ENCODE assay signal across 22 mouse cellular contexts in genomic region chr13:34767527-34768292, GRCm38 (mm10). TPM values are rescaled to one million over a fixed set of nuclear protein-coding genes. Genes with fewer than 3 reads are reported as not detected.
A peak's percentile ranks its signal among the peaks of the same experiment; 100 is the strongest.
DNase-seq lines count a peak whose midpoint lies in the region; ATAC-seq and TF ChIP-seq lines count a peak whose summit lies in the region.
"Had no signal": no experiment of that assay in that cellular context is flagged by ENCODE, and none has a peak within 500 bp of the region (broad histone marks: within the 10 kb centered on the region; RNA-seq: fewer than 3 reads in every experiment).

No protein-coding gene starts in this region.

- no peak for DNase-seq in frontal cortex, postnatal 14 days (ENCODE audit: low spot score in 2 of 2)
- DNase-seq in lung, embryonic 14.5 days = peak; percentile 43
- no peak for DNase-seq in lung, postnatal 36 days
- DNase-seq in liver, embryonic 11.5 days (ENCODE audit: low spot score) = no peak
- DNase-seq: cerebellum, adult 18-20 months; gastrocnemius, postnatal 25 days; kidney, postnatal 36 days; lung, postnatal 4 days; thymus, postnatal 36 days had no signal

- H3K27ac ChIP-seq in lung, embryonic 14.5 days (ENCODE audit: low read depth) = no peak overlapping the region
- no peak overlapping the region for H3K27ac ChIP-seq in embryonic facial prominence, embryonic 13.5 days
- no peak overlapping the region for H3K27ac ChIP-seq in neural tube, embryonic 14.5 days (ENCODE audit: low read depth, low read length)
- H3K27ac ChIP-seq in intestine, embryonic 16.5 days (ENCODE audit: low read length) = no peak overlapping the region
- H3K27ac ChIP-seq in liver, embryonic 11.5 days (ENCODE audit: low read depth, low read length) = no peak overlapping the region
- H3K27ac ChIP-seq: intestine, embryonic 15.5 days had no signal

- WGBS in lung, embryonic 14.5 days = 70% methylated on average over 18 of the region's 18 CpGs
- WGBS in embryonic facial prominence, embryonic 13.5 days = 86% methylated on average over 18 of the region's 18 CpGs
- 72% methylated on average over 18 of the region's 18 CpGs for WGBS in neural tube, embryonic 14.5 days
- WGBS in intestine, embryonic 16.5 days = 77% methylated on average over 18 of the region's 18 CpGs
- 85% methylated on average over 18 of the region's 18 CpGs for WGBS in liver, embryonic 11.5 days

- no peaks in the 10 kb centered on the region for H3K27me3 ChIP-seq in lung, embryonic 14.5 days (ENCODE audit: insufficient read depth, low read length)
- no peaks in the 10 kb centered on the region for H3K27me3 ChIP-seq in embryonic facial prominence, embryonic 13.5 days
- H3K27me3 ChIP-seq in neural tube, embryonic 14.5 days (ENCODE audit: control insufficient read depth, insufficient read depth, low read length) = no peaks in the 10 kb centered on the region
- H3K27me3 ChIP-seq in intestine, embryonic 16.5 days (replicated peaks; ENCODE audit: control insufficient read depth, insufficient read depth, low read length) = no peaks in the 10 kb centered on the region
- H3K27me3 ChIP-seq in liver, embryonic 11.5 days (replicated peaks; ENCODE audit: control insufficient read depth, insufficient read depth, low read length) = no peaks in the 10 kb centered on the region
- H3K27me3 ChIP-seq: intestine, embryonic 15.5 days had no signal

- no peaks in the 10 kb centered on the region for H3K4me1 ChIP-seq in lung, embryonic 14.5 days (ENCODE audit: insufficient read depth)
- no peaks in the 10 kb centered on the region; the same call in 1 of the 2 replicates for H3K4me1 ChIP-seq in embryonic facial prominence, embryonic 13.5 days
- H3K4me1 ChIP-seq in neural tube, embryonic 14.5 days (ENCODE audit: control insufficient read depth, insufficient read depth, low read length) = no peaks in the 10 kb centered on the region
- no peaks in the 10 kb centered on the region for H3K4me1 ChIP-seq in intestine, embryonic 16.5 days (ENCODE audit: control insufficient read depth, insufficient read depth, low read length)
- no peaks in the 10 kb centered on the region; the same call in 1 of the 2 replicates for H3K4me1 ChIP-seq in liver, embryonic 11.5 days (replicated peaks; ENCODE audit: control insufficient read depth, insufficient read depth, low read length)
- H3K4me1 ChIP-seq: intestine, embryonic 15.5 days had no signal

- no peaks in the 10 kb centered on the region for H3K9me3 ChIP-seq in lung, embryonic 14.5 days (ENCODE audit: low read depth, low read length)
- no peaks in the 10 kb centered on the region for H3K9me3 ChIP-seq in embryonic facial prominence, embryonic 13.5 days
- H3K9me3 ChIP-seq in neural tube, embryonic 14.5 days (ENCODE audit: control insufficient read depth, low read length) = no peaks in the 10 kb centered on the region
- H3K9me3 ChIP-seq in intestine, embryonic 16.5 days (ENCODE audit: control insufficient read depth, low read length) = no peaks in the 10 kb centered on the region
- H3K9me3 ChIP-seq in liver, embryonic 11.5 days (ENCODE audit: control insufficient read depth, low read length) = no peaks in the 10 kb centered on the region
- H3K9me3 ChIP-seq: intestine, embryonic 15.5 days had no signal

- no peak overlapping the region for H3K9ac ChIP-seq in lung, embryonic 14.5 days
- H3K9ac ChIP-seq in embryonic facial prominence, embryonic 13.5 days = no peak overlapping the region
- H3K9ac ChIP-seq in neural tube, embryonic 14.5 days (replicated peaks; ENCODE audit: low read depth, low read length) = no peak overlapping the region
- no peak overlapping the region for H3K9ac ChIP-seq in intestine, embryonic 16.5 days (ENCODE audit: low read depth, low read length)
- no peak overlapping the region for H3K9ac ChIP-seq in liver, embryonic 11.5 days (ENCODE audit: low read depth, low read length)
- H3K9ac ChIP-seq: intestine, embryonic 15.5 days had no signal

- no peaks in the 10 kb centered on the region for H3K36me3 ChIP-seq in lung, embryonic 14.5 days (ENCODE audit: insufficient read depth)
- H3K36me3 ChIP-seq in embryonic facial prominence, embryonic 13.5 days = no peaks in the 10 kb centered on the region
- H3K36me3 ChIP-seq in neural tube, embryonic 14.5 days (ENCODE audit: control insufficient read depth, insufficient read depth, low read length) = no peaks in the 10 kb centered on the region
- H3K36me3 ChIP-seq in intestine, embryonic 16.5 days (ENCODE audit: control insufficient read depth, insufficient read depth, low read length) = no peaks in the 10 kb centered on the region
- H3K36me3 ChIP-seq in liver, embryonic 11.5 days (ENCODE audit: control insufficient read depth, insufficient read depth, low read length) = no peaks in the 10 kb centered on the region
- H3K36me3 ChIP-seq: intestine, embryonic 15.5 days had no signal

- no peak overlapping the region for H3K4me3 ChIP-seq in lung, embryonic 14.5 days (ENCODE audit: low read depth, low read length)
- no peak overlapping the region for H3K4me3 ChIP-seq in embryonic facial prominence, embryonic 13.5 days
- no peak overlapping the region for H3K4me3 ChIP-seq in neural tube, embryonic 14.5 days (ENCODE audit: low read depth, low read length)
- no peak overlapping the region for H3K4me3 ChIP-seq in intestine, embryonic 16.5 days (ENCODE audit: low read length)
- H3K4me3 ChIP-seq in liver, embryonic 11.5 days (ENCODE audit: low read depth, low read length) = no peak overlapping the region
- H3K4me3 ChIP-seq: erythroblast, embryonic 14.5 days; intestine, embryonic 15.5 days had no signal

- no peak for TF ChIP-seq CTCF in lung, embryonic 14.5 days (IDR thresholded peaks at IDR 0.05; ENCODE audit: low read depth)

- no peak overlapping the region for H3K4me2 ChIP-seq in lung, embryonic 14.5 days
- H3K4me2 ChIP-seq in embryonic facial prominence, embryonic 13.5 days = no peak overlapping the region
- H3K4me2 ChIP-seq in neural tube, embryonic 14.5 days (ENCODE audit: low read depth, low read length) = no peak overlapping the region
- H3K4me2 ChIP-seq in intestine, embryonic 16.5 days (ENCODE audit: low read depth, low read length) = no peak overlapping the region
- no peak overlapping the region for H3K4me2 ChIP-seq in liver, embryonic 11.5 days
- H3K4me2 ChIP-seq: intestine, embryonic 15.5 days had no signal

- ATAC-seq in frontal cortex, adult (ENCODE audit: low TSS enrichment) = peak; percentile 81
- ATAC-seq in lung, embryonic 14.5 days (ENCODE audit: insufficient read depth) = peak; percentile 58; the same call in 1 of the 2 replicates
- peak; percentile 56; the same call in 1 of the 2 replicates for ATAC-seq in embryonic facial prominence, embryonic 13.5 days (ENCODE audit: insufficient number of reproducible peaks, insufficient read depth, low FRiP score, low TSS enrichment, low read depth)
- peak; percentile 68; the same call in 1 of the 2 replicates for ATAC-seq in neural tube, embryonic 14.5 days (ENCODE audit: low read depth)
- no peak for ATAC-seq in intestine, embryonic 16.5 days
- no peak for ATAC-seq in liver, embryonic 11.5 days (replicated peaks; ENCODE audit: low FRiP score)
- ATAC-seq: intestine, embryonic 15.5 days; midbrain, embryonic 16.5 days had no signal

RNA-seq across cellular contexts. Expression of gene Fam50b, which starts 33.1 kb away (rescaled TPM):
- polyA plus RNA-seq in lung, embryonic 14.5 days (2014; fragmentation: Nextera tagmentation; extraction: Ambion mirVana) = 0.15 TPM in 1 of 2 replicates, not detected in the other
- polyA plus RNA-seq in embryonic facial prominence, embryonic 13.5 days (2015; fragmentation: Nextera tagmentation; extraction: Ambion mirVana) = not detected in 2 replicates
- polyA plus RNA-seq in neural tube, embryonic 14.5 days (2014; fragmentation: Nextera tagmentation; extraction: Ambion mirVana) = not detected in 2 replicates
- polyA plus RNA-seq in intestine, embryonic 16.5 days (2015; fragmentation: Nextera tagmentation; extraction: Ambion mirVana) = not detected in 2 replicates
- polyA plus RNA-seq in liver, embryonic 11.5 days (2014; fragmentation: Nextera tagmentation; extraction: Ambion mirVana) = not detected in 2 replicates
- polyA plus RNA-seq: C2C12; cortical plate, adult 2 months; erythroblast, embryonic 14.5 days; heart, postnatal 0 days; intestine, embryonic 15.5 days; limb, embryonic 14.5 days; small intestine, adult 2 months; stomach, embryonic 16.5 days had no signal

Comparison
In these comparisons a context has a peak if more than half of its experiments do, and no peak if none do; other contexts are left out.
1. ATAC-seq: peak in frontal cortex, adult (single experiment), lung, embryonic 14.5 days (single experiment), embryonic facial prominence, embryonic 13.5 days (single experiment) and neural tube, embryonic 14.5 days (single experiment); none in intestine, embryonic 16.5 days (single experiment) and liver, embryonic 11.5 days (single experiment).